Mouse (Mus musculus): ENCODE data around the gene Mid1ip1. TPM values are rescaled to one million over a fixed set of nuclear protein-coding genes. Genes with fewer than 3 reads are reported as not detected.

The Mid1ip1 gene
- 74.8 and 77.8 TPM in 2 replicates for polyA plus RNA-seq (2015; fragmentation: Nextera tagmentation; extraction: Ambion mirVana)

DNA sequence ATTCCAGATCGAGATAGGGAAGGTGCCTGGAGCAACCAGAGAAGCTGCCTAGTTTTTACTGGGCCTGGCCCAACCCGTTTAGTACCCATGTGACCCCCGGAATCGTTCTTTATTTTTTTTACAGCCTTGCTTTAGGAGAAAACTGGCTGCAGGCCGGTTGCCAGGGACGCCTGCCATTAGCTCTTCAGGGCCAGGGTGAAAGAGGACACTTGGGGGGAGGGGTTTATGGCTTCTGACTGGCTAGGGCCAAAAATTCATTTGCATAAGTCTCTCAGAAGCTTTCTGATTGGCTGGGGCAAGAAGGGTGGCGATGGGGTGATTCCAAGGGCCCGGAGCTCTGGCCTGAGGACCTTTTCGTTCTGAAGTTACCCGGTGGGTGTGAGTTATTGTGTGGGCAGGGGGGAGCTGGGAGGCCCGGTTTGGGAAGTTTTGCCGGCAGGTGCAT, at the start of gene Mid1ip1:
Gene Mid1ip1 (plus strand): TSS at position 318 of the 445 bp plus-strand sequence.
- 0 out of 2 replicates have a peak within 1 kb of the TSS, but pooled peaks have one; percentile 2 for H3K4me3 ChIP-seq
- H3K4me2 ChIP-seq, result peak within 1 kb of the TSS; percentile 37
- WGBS, result 16% methylated on average over 12 of the region's 12 CpGs
- H3K9ac ChIP-seq, result no peak within 1 kb of the TSS
- 0 out of 2 replicates have a peak, but pooled peaks cover 8% of the 10 kb centered on the region for H3K4me1 ChIP-seq
- no peaks in the 10 kb centered on the region for H3K36me3 ChIP-seq (ENCODE audit: poor library complexity, severe bottlenecking)
- no peak within 1 kb of the TSS for H3K27ac ChIP-seq
- peak; percentile 11; the same call in 1 of the 2 replicates for ATAC-seq
- H3K9me3 ChIP-seq (replicated peaks), result no peaks in the 10 kb centered on the region
- H3K27me3 ChIP-seq, result no peaks in the 10 kb centered on the region

DNA sequence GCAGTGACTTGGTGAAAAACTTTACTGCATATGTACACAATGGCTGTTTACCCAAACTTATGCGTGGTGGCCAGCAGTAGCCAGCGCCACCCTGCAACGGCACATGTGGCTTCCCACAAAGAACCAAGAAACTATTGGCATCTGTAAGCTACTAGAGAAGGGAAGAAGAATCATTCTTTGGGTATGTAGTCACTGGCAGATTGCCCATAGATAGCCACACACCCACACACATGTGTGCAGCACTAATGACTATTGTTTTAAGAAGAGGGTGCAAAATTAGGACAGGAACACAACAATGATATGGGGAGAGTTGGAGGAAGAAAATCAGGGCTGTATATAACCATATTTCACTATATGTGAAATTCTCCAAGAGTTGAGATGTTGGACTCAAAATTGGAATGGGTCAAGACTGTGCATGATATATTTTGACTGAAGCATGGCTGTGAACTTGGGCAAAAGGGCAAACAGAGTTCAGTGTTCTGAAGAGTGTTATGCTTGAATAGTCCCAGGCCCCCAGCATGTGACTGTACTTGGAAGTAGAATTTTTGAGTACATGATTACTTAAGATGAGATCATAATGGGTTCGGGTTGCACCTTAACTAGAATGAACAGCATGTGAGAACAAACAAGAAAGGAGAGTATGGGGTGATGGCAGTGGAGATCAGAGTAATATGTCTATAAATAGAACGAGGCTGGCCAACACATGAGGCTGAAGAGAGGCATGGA, 20.2 kb upstream of the Mid1ip1 start:
- 87% methylated on average over 5 of the region's 5 CpGs for WGBS
- H3K27me3 ChIP-seq, result no peaks in the 10 kb centered on the region
- no peaks in the 10 kb centered on the region for H3K36me3 ChIP-seq (ENCODE audit: poor library complexity, severe bottlenecking)
- no peak overlapping the region for H3K4me3 ChIP-seq
- no peak overlapping the region for H3K9ac ChIP-seq
- no peaks in the 10 kb centered on the region for H3K9me3 ChIP-seq (replicated peaks)
- H3K4me1 ChIP-seq, result no peaks in the 10 kb centered on the region
- ATAC-seq, result no peak
- H3K4me2 ChIP-seq, result no peak overlapping the region
- no peak overlapping the region for H3K27ac ChIP-seq

DNA sequence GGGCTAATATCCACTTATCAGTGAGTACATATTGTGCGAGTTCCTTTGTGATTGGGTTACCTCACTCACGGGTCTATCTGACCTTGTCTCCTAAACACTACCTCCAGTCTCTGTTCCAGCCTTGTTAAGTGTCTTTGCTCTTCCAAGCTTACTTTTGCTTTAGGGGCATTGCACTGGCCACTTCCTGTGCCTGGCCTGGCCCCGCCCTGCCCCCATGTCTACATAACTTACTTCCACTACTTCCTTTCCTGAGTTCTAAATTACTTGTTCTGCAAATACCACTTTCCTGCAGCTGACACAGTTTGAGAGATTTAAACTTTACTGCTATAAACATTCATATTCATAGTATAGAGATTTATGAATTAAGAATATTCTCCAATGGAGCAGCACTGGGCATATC, 8.1 kb upstream of the Mid1ip1 start:
- H3K4me3 ChIP-seq, result no peak overlapping the region

DNA sequence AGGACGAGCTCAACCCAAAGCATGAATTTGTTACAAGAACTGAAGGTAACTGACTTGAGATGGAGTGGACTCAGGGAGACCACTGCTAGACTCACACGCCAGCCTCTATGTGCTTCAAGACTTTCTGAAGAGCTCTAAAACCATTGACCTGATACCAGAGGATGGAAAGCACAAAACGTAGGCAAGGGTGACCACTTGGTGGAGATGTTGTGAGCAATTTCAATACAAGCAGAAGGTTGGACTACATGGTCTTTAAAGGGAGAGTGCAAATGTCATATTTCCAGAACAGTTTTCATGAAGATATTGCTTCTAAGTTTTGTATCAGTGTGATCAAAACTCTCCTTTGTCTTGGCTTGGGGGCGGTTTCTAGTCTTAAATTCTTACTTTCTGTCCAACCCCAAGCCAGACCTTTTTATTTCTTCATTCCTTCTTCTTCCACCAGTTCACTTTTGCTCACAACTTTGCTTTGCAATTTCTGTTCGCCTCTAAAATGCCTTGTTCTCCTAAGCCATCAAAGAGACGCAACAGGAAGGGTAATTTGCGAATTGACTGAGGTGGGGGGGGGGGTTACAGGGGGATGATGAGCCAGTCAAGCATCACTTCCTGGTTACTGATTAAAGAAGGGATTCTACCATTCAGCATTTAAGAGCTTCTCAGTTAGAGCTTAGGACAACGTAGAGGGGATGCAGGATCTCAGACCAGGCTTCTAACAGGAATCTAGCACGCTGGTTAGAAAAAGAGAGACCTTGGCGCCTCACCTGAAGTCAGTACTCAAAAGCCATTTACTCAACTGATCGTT, 775 bp upstream of the Mid1ip1 start:
- Histone ChIP-seq H3K4me1 (0 out of 2 replicates have a peak, but pooled peaks cover 8% of the 10 kb centered on the region), H3K27ac (no peak overlapping the region), H3K9me3 (replicated peaks) (no peaks in the 10 kb centered on the region), H3K27me3 (no peaks in the 10 kb centered on the region), H3K4me2 (peak overlapping the region; percentile 37; the same call in 1 of the 2 replicates), H3K4me3 (0 out of 2 replicates have a peak overlapping the region, but pooled peaks have one; percentile 2), H3K9ac (no peak overlapping the region), H3K36me3 (ENCODE audit: poor library complexity, severe bottlenecking) (no peaks in the 10 kb centered on the region)
- WGBS, result 43% methylated on average over 11 of the region's 11 CpGs
- no peak for ATAC-seq

More for the DNA sequence above, 8.1 kb upstream of the Mid1ip1 start:
- H3K36me3 ChIP-seq (ENCODE audit: poor library complexity, severe bottlenecking), result no peaks in the 10 kb centered on the region
- ATAC-seq, result no peak
- H3K4me2 ChIP-seq, result no peak overlapping the region
- 90% methylated on average over 3 of the region's 3 CpGs for WGBS
- no peaks in the 10 kb centered on the region for H3K4me1 ChIP-seq
- H3K9me3 ChIP-seq (replicated peaks), result no peaks in the 10 kb centered on the region
- no peak overlapping the region for H3K9ac ChIP-seq
- no peak overlapping the region for H3K27ac ChIP-seq
- H3K27me3 ChIP-seq, result no peaks in the 10 kb centered on the region

DNA sequence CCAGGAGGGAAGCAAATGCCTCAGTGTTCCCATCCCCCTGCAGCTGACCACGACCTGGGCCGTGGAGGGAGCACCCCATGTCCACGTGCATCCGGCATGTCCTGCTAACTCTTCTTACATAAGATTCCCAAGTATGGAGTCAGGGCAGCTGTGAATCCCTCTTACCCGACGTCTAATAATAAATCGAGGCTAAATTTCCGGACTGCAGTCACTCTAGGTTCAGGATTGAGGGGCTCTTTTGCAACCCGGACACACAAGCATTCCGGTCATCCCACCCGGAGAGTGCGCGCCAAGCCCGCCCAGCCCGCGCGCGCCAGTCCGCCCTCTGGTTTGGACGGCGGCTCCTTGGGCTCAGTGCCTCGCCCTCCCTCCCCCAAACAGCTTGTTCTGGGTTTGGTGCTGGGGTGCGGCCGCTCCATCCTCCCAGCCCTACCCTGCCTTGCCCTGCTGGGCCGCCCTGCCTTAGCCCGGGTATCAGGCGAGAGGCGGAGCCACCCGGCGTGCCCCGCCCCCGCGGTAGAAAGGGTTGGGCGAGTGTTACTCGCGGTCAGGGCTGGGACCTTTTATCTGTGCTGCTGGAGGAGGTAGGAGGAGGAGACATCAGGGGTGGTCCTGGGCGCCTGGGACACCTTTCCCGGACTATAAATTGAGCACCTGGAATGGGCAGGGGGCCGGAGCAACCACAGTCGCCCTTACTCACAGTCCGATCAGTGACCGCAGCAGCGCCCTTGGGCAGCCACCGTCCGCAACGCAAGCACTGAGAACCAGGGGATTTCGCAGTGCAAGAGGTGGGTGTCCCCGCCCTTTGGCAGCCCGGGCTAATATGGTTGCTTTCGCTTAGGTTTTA, 2.3 kb downstream of the Mid1ip1 start:
- Histone ChIP-seq H3K4me1 (peaks cover 15% of the 10 kb centered on the region; the same call in 1 of the 2 replicates), H3K9me3 (replicated peaks) (no peaks in the 10 kb centered on the region), H3K4me2 (peak overlapping the region; percentile 60), H3K9ac (peak overlapping the region; percentile 83), H3K27me3 (no peaks in the 10 kb centered on the region), H3K4me3 (peak overlapping the region; percentile 58), H3K27ac (peak overlapping the region; percentile 89), H3K36me3 (ENCODE audit: poor library complexity, severe bottlenecking) (no peaks in the 10 kb centered on the region)
- ATAC-seq, result peak; percentile 90
- WGBS, result 12% methylated on average over 50 of the region's 50 CpGs

DNA sequence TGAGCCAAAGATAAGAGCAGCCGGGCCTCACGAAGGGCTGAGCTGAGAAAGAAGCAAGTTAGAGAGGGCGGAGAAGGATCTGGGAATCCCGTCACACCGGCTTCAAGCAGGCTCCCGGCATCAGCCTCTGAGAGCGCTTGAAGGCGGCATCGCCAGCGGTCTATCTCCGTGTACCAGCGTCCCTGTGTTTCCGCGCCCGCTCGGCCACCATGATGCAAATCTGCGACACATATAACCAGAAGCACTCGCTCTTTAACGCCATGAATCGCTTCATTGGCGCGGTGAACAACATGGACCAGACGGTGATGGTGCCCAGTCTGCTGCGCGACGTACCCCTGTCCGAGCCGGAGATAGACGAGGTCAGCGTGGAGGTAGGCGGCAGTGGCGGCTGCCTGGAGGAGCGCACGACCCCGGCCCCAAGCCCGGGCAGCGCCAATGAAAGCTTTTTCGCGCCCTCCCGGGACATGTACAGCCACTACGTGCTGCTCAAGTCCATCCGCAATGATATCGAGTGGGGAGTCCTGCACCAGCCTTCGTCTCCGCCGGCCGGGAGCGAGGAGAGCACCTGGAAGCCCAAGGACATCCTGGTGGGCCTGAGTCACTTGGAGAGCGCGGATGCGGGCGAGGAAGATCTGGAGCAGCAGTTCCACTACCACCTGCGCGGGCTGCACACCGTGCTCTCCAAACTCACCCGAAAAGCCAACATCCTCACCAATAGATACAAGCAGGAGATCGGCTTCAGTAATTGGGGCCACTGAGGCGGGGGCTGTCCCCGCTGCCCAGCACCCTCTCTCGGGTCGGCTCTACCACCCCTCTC, 3.4 kb downstream of the Mid1ip1 start:
- H3K27ac ChIP-seq, result peak overlapping the region; percentile 89
- WGBS, result 18% methylated on average over 61 of the region's 61 CpGs
- 0 out of 2 replicates have a peak, but pooled peaks have one; percentile 5 for ATAC-seq
- no peaks in the 10 kb centered on the region for H3K9me3 ChIP-seq (replicated peaks)
- no peaks in the 10 kb centered on the region for H3K36me3 ChIP-seq (ENCODE audit: poor library complexity, severe bottlenecking)
- peak overlapping the region; percentile 60 for H3K4me2 ChIP-seq
- peak overlapping the region; percentile 83 for H3K9ac ChIP-seq
- no peaks in the 10 kb centered on the region for H3K27me3 ChIP-seq
- H3K4me3 ChIP-seq, result peak overlapping the region; percentile 58
- peaks cover 15% of the 10 kb centered on the region; the same call in 1 of the 2 replicates for H3K4me1 ChIP-seq

DNA sequence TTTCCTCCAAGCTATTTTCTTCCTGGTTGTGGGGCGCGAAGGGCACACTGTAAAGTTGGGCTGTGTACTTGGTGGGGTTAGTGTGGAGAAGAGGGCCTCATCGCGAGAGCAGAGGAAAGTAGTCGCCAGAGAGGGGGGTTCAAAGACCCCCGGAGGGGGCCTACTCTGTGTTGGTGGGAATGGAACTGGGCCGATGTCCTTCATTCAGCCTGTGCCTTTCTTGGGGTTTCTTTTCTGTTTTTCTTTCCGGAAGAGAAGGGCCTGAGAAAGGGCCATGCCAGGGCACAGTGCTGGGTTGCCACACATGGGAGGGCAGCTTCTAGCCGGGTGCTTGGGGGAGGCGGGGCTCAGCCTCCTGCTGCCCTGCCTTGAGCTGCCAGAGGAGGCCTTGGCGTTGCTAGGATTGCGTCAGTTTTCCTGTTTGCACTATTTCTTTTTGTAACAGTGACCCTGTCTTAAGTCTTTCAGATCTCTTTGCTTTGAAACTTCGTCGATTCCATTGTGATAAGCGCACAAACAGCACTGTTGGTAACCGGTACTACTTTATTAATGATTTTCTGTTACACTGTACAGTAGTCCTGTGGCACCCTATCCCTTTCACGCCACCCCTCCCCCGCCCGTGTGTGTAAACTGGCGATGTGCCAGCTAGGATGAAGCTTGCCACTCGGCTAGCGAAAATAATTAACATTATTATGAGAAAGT, 4.2 kb downstream of the Mid1ip1 start:
- Histone ChIP-seq H3K9me3 (replicated peaks) (no peaks in the 10 kb centered on the region), H3K27me3 (no peaks in the 10 kb centered on the region), H3K4me2 (peak overlapping the region; percentile 60), H3K9ac (peak overlapping the region; percentile 83), H3K36me3 (ENCODE audit: poor library complexity, severe bottlenecking) (no peaks in the 10 kb centered on the region), H3K4me3 (peak overlapping the region; percentile 58), H3K27ac (peak overlapping the region; percentile 89), H3K4me1 (peaks cover 15% of the 10 kb centered on the region; the same call in 1 of the 2 replicates)
- ATAC-seq, result peak; percentile 82
- 19% methylated on average over 22 of the region's 22 CpGs for WGBS

DNA sequence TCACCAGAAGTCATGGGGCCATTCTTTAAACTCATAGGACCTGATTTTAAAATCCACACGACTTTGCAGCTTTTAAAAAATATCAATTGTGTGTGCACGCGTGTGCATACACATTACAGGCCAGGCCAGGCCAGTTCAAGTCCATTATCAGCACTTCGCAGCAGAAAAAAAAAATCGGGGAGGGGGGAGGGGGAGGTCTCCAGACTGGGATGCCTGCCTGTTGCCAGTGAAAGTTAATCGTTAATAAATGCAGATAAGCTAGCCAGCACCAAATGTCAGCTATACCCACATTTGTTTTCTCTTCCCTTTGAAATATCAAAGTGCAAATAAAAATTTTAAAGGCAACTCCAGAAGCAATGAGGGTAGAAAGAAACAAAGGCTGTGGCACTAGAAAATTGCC, 5.6 kb downstream of the Mid1ip1 start:
- peak overlapping the region; percentile 60 for H3K4me2 ChIP-seq
- peaks cover 8% of the 10 kb centered on the region; the same call in 1 of the 2 replicates for H3K4me1 ChIP-seq
- 23% methylated on average over 6 of the region's 6 CpGs for WGBS
- no peaks in the 10 kb centered on the region for H3K36me3 ChIP-seq (ENCODE audit: poor library complexity, severe bottlenecking)
- no peak overlapping the region for H3K4me3 ChIP-seq
- H3K27me3 ChIP-seq, result no peaks in the 10 kb centered on the region
- H3K9ac ChIP-seq, result no peak overlapping the region
- no peak for ATAC-seq
- H3K27ac ChIP-seq, result no peak overlapping the region
- H3K9me3 ChIP-seq (replicated peaks), result no peaks in the 10 kb centered on the region

DNA sequence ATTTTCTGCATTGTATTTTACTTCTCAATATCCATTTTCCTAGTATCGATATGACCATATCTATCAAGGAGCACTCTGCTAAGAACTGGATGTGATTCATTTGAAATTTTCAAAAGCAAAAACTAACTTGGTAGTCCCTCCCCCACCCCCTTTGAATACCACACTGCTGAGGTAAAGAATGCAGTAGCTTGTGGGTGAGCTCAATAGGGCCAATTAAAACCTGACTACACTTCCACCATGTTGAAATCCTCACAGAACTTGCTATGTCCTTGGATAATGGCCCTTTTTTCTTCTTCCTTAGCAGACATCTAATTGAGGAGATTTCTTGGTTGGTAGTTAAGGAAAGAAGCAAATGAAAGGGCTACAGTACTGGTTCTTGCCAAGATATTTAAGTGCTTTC, 9.8 kb downstream of the Mid1ip1 start:
- H3K9me3 ChIP-seq (replicated peaks), result no peaks in the 10 kb centered on the region
- no peak overlapping the region for H3K4me3 ChIP-seq
- 62% methylated on average over 1 of the region's 1 CpGs for WGBS
- H3K27ac ChIP-seq, result no peak overlapping the region; the same call in 1 of the 2 replicates
- no peak overlapping the region for H3K9ac ChIP-seq
- peaks cover 8% of the 10 kb centered on the region; the same call in 1 of the 2 replicates for H3K4me1 ChIP-seq
- no peak overlapping the region for H3K4me2 ChIP-seq
- H3K27me3 ChIP-seq, result no peaks in the 10 kb centered on the region
- peak; percentile 55; the same call in 1 of the 2 replicates for ATAC-seq
- no peaks in the 10 kb centered on the region for H3K36me3 ChIP-seq (ENCODE audit: poor library complexity, severe bottlenecking)

DNA sequence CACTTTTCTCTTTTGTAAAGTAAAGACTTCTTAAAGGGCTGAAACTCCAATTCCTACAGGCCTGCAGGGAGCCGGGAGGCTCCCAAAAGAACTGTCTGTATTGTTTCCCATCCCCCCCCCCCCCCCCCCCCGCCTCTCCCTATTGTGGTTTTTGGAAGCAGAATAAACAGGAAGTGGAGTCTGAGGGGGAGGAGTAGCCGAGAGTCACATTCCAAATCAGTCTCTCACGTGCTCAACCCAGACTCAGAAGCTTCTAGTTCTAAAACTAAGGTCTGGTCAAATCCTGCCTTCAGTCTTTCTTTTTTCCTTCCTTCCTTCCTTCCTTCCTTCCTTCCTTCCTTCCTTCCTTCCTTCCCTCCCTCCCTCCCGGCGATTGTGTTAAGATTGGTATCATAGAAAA, 14.7 kb downstream of the Mid1ip1 start:
- Histone ChIP-seq H3K36me3 (ENCODE audit: poor library complexity, severe bottlenecking) (no peaks in the 10 kb centered on the region), H3K4me1 (no peaks in the 10 kb centered on the region), H3K9me3 (replicated peaks) (no peaks in the 10 kb centered on the region), H3K4me2 (no peak overlapping the region), H3K9ac (no peak overlapping the region), H3K27ac (no peak overlapping the region), H3K27me3 (no peaks in the 10 kb centered on the region), H3K4me3 (no peak overlapping the region)
- ATAC-seq, result no peak
- WGBS, result 37% methylated on average over 4 of the region's 6 CpGs
